Mouse (Mus musculus) C2C12 (cell line): Measurements from ENCODE around the gene Plcg2. TPM values are rescaled to one million over a fixed set of nuclear protein-coding genes. Genes with fewer than 3 reads are reported as not detected.

Experiments
- H3K27me3 ChIP-seq: one replicate; pipeline ENCODE4 v1.6.1; 2011; ENCODE audit not compliant: control insufficient read depth, insufficient read depth, insufficient read length
- H3K36me3 ChIP-seq: one replicate; pipeline ENCODE4 v1.6.1; 2011; ENCODE audit not compliant: control insufficient read depth, insufficient read depth
- H3K4me3 ChIP-seq: one replicate; pipeline ENCODE4 v1.5.1; 2011; ENCODE audit warnings: mild to moderate bottlenecking, control low read depth; ENCODE audit not compliant: poor library complexity, insufficient read depth, severe bottlenecking
- H3K79me2 ChIP-seq: one replicate; pipeline ENCODE4 v1.6.1; 2011; ENCODE audit not compliant: control insufficient read depth, insufficient read depth
- H3K79me3 ChIP-seq: one replicate; pipeline ENCODE4 v1.6.1; 2011; ENCODE audit warnings: low read depth, control low read depth
- H3ac ChIP-seq: one replicate; pipeline ENCODE3; 2011; ENCODE audit warnings: low read depth; ENCODE audit not compliant: control insufficient read depth, insufficient read length
- CEBPB ChIP-seq: IDR thresholded peaks from one replicate; pipeline ENCODE4 v1.6.1; 2011; ENCODE audit warnings: low read depth, mild to moderate bottlenecking, control low read depth, moderate library complexity
- CTCF ChIP-seq: IDR thresholded peaks from one replicate; pipeline ENCODE4 v1.5.1; 2011; ENCODE audit not compliant: control insufficient read depth, insufficient read depth, insufficient read length
- FOSL1 ChIP-seq: IDR thresholded peaks from one replicate; pipeline ENCODE4 v1.8.0; 2011; ENCODE audit warnings: mild to moderate bottlenecking, low read length; ENCODE audit not compliant: poor library complexity, insufficient read depth, severe bottlenecking
- MAX ChIP-seq: IDR thresholded peaks from one replicate; pipeline ENCODE4 v1.6.1; 2011; ENCODE audit warnings: mild to moderate bottlenecking, control low read depth
- MYOD1 ChIP-seq: IDR thresholded peaks from one replicate; pipeline ENCODE4 v1.6.1; 2011; ENCODE audit warnings: low read depth; ENCODE audit not compliant: control insufficient read depth, insufficient read length
- MYOG ChIP-seq: IDR thresholded peaks from one replicate; pipeline ENCODE4 v1.6.1; 2011; ENCODE audit not compliant: control insufficient read depth, insufficient read length; ENCODE audit errors: extremely low read depth
- USF1 ChIP-seq: IDR thresholded peaks from one replicate; pipeline ENCODE4 v1.6.1; 2011; ENCODE audit warnings: low read depth, mild to moderate bottlenecking, control low read depth, moderate library complexity
- polyA plus RNA-seq: library from polyadenylated mRNA; unstranded; fragments of >200 nt; fragmentation: generic; extraction: Trizol; gene quantifications from one replicate; pipeline ENCODE4 v1.2.1, GENCODE M21; 2012; ENCODE audit warnings: missing spikeins

Plcg2 gene
- polyA plus RNA-seq, 1 experiment, result 0.05 TPM

DNA sequence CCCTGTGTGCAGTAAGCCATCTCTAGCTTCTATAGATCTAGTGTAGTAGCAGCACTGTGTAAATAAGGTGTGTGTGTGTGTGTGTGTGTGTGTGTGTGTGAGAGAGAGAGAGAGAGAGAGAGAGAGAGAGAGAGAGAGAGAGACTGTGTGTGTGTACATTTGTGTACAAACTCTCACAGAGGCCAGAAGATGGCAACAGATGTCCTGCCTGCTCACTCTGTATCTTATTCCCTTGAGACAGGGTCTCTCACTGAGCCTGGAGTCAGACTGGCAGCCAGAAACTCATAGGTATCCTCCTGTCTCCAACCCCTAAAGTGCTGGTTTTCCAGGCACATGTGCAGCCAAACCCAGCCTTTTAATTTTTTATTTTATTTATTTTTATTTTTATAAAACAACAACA lies 20.0 kb upstream of the Plcg2 start:
- no peaks in the 10 kb centered on the region for H3K27me3 ChIP-seq
- H3K36me3 ChIP-seq, result no peaks in the 10 kb centered on the region
- no peaks in the 10 kb centered on the region for H3K79me3 ChIP-seq
- H3K4me3 ChIP-seq, result no peak overlapping the region
- H3K79me2 ChIP-seq, result no peaks in the 10 kb centered on the region
- no peak overlapping the region for H3ac ChIP-seq
- no peak for TF ChIP-seq MYOD1
- no peak for TF ChIP-seq CEBPB
- TF ChIP-seq FOSL1, result no peak
- TF ChIP-seq MAX, result no peak
- TF ChIP-seq CTCF, result no peak
- TF ChIP-seq USF1, result no peak
- no peak for TF ChIP-seq MYOG

- TF ChIP-seq MAX (no peak), MYOD1 (no peak), CEBPB (no peak), CTCF (no peak), USF1 (no peak), MYOG (no peak), FOSL1 (no peak)
- H3K79me3 ChIP-seq, result no peaks in the 10 kb centered on the region
- H3K27me3 ChIP-seq, result no peaks in the 10 kb centered on the region
- no peak overlapping the region for H3ac ChIP-seq
- no peak overlapping the region for H3K4me3 ChIP-seq
- H3K79me2 ChIP-seq, result no peaks in the 10 kb centered on the region
- no peaks in the 10 kb centered on the region for H3K36me3 ChIP-seq
Measured at GRCm38 (mm10) chr8:117479996-117480395, 18.1 kb upstream of the Plcg2 start.

- Histone ChIP-seq H3K79me3 (no peaks in the 10 kb centered on the region), H3ac (no peak overlapping the region), H3K36me3 (no peaks in the 10 kb centered on the region), H3K27me3 (no peaks in the 10 kb centered on the region), H3K79me2 (no peaks in the 10 kb centered on the region), H3K4me3 (no peak overlapping the region)
- TF ChIP-seq MAX (no peak), CEBPB (no peak), FOSL1 (no peak), MYOG (no peak), CTCF (no peak), USF1 (no peak), MYOD1 (no peak)
Measured at GRCm38 (mm10) chr8:117480516-117480915, 17.6 kb upstream of the Plcg2 start.

DNA sequence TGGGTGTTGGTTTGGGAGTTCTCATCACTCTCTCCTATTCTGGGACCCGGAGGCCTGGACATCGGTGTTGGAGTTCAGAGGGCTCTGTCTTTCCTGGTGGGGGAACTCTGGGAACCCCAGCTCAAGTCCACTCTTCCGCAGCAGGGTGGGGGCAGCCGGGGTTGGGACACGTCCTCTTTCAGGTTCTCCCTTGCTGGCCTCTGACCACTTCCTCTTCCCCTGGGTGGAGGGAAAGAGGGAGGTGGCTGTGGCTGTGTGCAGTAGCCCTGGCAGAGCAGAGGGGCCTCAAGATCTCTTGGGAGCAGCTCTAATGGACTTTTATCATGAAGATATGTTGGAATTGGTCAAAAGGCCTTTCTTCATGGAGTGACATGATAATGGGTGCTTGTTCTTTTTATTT lies 16.3 kb upstream of the Plcg2 start:
- Histone ChIP-seq H3K36me3 (no peaks in the 10 kb centered on the region), H3K27me3 (no peaks in the 10 kb centered on the region), H3K79me2 (no peaks in the 10 kb centered on the region), H3ac (no peak overlapping the region), H3K4me3 (no peak overlapping the region), H3K79me3 (no peaks in the 10 kb centered on the region)
- TF ChIP-seq CTCF, result no peak
- TF ChIP-seq MYOG, result no peak
- TF ChIP-seq MYOD1, result no peak
- TF ChIP-seq FOSL1, result no peak
- no peak for TF ChIP-seq MAX
- TF ChIP-seq CEBPB, result no peak
- no peak for TF ChIP-seq USF1

- Histone ChIP-seq H3K79me3 (no peaks in the 10 kb centered on the region), H3K4me3 (no peak overlapping the region), H3K27me3 (no peaks in the 10 kb centered on the region), H3ac (no peak overlapping the region), H3K36me3 (no peaks in the 10 kb centered on the region), H3K79me2 (no peaks in the 10 kb centered on the region)
- TF ChIP-seq MYOG (no peak), CEBPB (no peak), MAX (no peak), USF1 (no peak), MYOD1 (no peak), FOSL1 (no peak), CTCF (no peak)
Measured at GRCm38 (mm10) chr8:117484731-117485130, 13.4 kb upstream of the Plcg2 start.

GRCm38 (mm10) chr8:117485316-117485715 lies 12.8 kb upstream of the Plcg2 start:
- no peak overlapping the region for H3ac ChIP-seq
- H3K36me3 ChIP-seq, result no peaks in the 10 kb centered on the region
- TF ChIP-seq MAX (no peak), USF1 (no peak), FOSL1 (no peak), CEBPB (no peak)
- no peaks in the 10 kb centered on the region for H3K79me3 ChIP-seq
- no peaks in the 10 kb centered on the region for H3K27me3 ChIP-seq
- no peak overlapping the region for H3K4me3 ChIP-seq
- H3K79me2 ChIP-seq, result no peaks in the 10 kb centered on the region
